Mouse (Mus musculus) myocyte (in vitro differentiated cells): Measurements from ENCODE around the gene Elovl2. TPM values are rescaled to one million over a fixed set of nuclear protein-coding genes. Genes with fewer than 3 reads are reported as not detected.
"Not testable (repeated sequence)": the region's sequence is repeated elsewhere in the genome, so short reads cannot be mapped to it uniquely, and the experiment has no call there.

Source experiments
- H3K27me3 ChIP-seq: one replicate; pipeline ENCODE4 v1.6.1; 2011; ENCODE audit not compliant: control insufficient read depth, insufficient read depth, insufficient read length
- H3K36me3 ChIP-seq: one replicate; pipeline ENCODE4 v1.6.1; 2011; ENCODE audit not compliant: control insufficient read depth, insufficient read depth
- H3K4me2 ChIP-seq: one replicate; pipeline ENCODE4 v1.6.1; 2011; ENCODE audit warnings: low read depth, control low read depth
- H3K4me3 ChIP-seq: one replicate; pipeline ENCODE4 v1.5.1; 2011; ENCODE audit warnings: mild to moderate bottlenecking, control low read depth, moderate library complexity
- H3K79me2 ChIP-seq: one replicate; pipeline ENCODE4 v1.6.1; 2011; ENCODE audit not compliant: control insufficient read depth, insufficient read depth
- H3ac ChIP-seq: one replicate; pipeline ENCODE4 v1.6.1; 2011; ENCODE audit not compliant: control insufficient read depth, insufficient read length
- CEBPB ChIP-seq: IDR thresholded peaks from 2 replicates; pipeline ENCODE4 v1.6.1; 2011; ENCODE audit warnings: mild to moderate bottlenecking, moderate library complexity; ENCODE audit not compliant: poor library complexity, insufficient read depth, severe bottlenecking
- E2F4 ChIP-seq: IDR thresholded peaks from one replicate; pipeline ENCODE4 v1.6.1; 2011; ENCODE audit warnings: mild to moderate bottlenecking, control low read depth, moderate library complexity; ENCODE audit not compliant: insufficient read depth
- MAX ChIP-seq: IDR thresholded peaks from one replicate; pipeline ENCODE4 v1.6.1; 2011; ENCODE audit warnings: low read depth, mild to moderate bottlenecking, control low read depth
- MYOD1 ChIP-seq, 3 experiments: IDR thresholded peaks; one replicate each; pipeline ENCODE4 v1.6.1; 2011; ENCODE audit warnings: control low read depth in 2 of 3, low read depth in 2 of 3, mild to moderate bottlenecking in 2 of 3, moderate library complexity in 1 of 3; ENCODE audit not compliant: insufficient read length in 2 of 3, control insufficient read depth in 1 of 3
- MYOG ChIP-seq, 3 experiments: IDR thresholded peaks; one replicate each; pipeline ENCODE4 v1.6.1; 2011; ENCODE audit warnings: control low read depth in 2 of 3, low read depth in 2 of 3, mild to moderate bottlenecking in 2 of 3; ENCODE audit not compliant: insufficient read length in 2 of 3, control insufficient read depth in 1 of 3, insufficient read depth in 1 of 3
- POLR2A ChIP-seq: IDR thresholded peaks from one replicate; pipeline ENCODE4 v1.6.1; 2011; ENCODE audit warnings: low read depth, mild to moderate bottlenecking, control low read depth, moderate library complexity; ENCODE audit not compliant: insufficient read length
- POLR2AphosphoS2 ChIP-seq: IDR thresholded peaks from one replicate; pipeline ENCODE4 v1.6.1; 2011; ENCODE audit warnings: low read depth, control low read depth; ENCODE audit not compliant: insufficient read length
- REST ChIP-seq: IDR thresholded peaks from one replicate; pipeline ENCODE4 v1.6.1; 2011; ENCODE audit warnings: mild to moderate bottlenecking, control low read depth, moderate library complexity; ENCODE audit not compliant: insufficient read depth, insufficient read length
- SRF ChIP-seq: IDR thresholded peaks from one replicate; pipeline ENCODE4 v1.6.1; 2011; ENCODE audit warnings: low read depth; ENCODE audit not compliant: control insufficient read depth, insufficient read length
- TCF12 ChIP-seq: IDR thresholded peaks from one replicate; pipeline ENCODE4 v1.6.1; 2011; ENCODE audit warnings: mild to moderate bottlenecking, control low read depth; ENCODE audit not compliant: poor library complexity, insufficient read depth, severe bottlenecking
- TCF3 ChIP-seq: IDR thresholded peaks from one replicate; pipeline ENCODE4 v1.6.1; 2011; ENCODE audit warnings: low read depth, control low read depth; ENCODE audit not compliant: insufficient read length
- USF1 ChIP-seq: IDR thresholded peaks from one replicate; pipeline ENCODE4 v1.6.1; 2011; ENCODE audit warnings: low read depth, mild to moderate bottlenecking, control low read depth, moderate library complexity
- polyA plus RNA-seq: library from polyadenylated mRNA; unstranded; fragments of >200 nt; fragmentation: generic; extraction: Trizol; gene quantifications from one replicate; pipeline ENCODE4 v1.2.1, GENCODE M21; 2012; ENCODE audit warnings: missing spikeins

The Elovl2 gene
- polyA plus RNA-seq, 1 experiment: not detected

DNA sequence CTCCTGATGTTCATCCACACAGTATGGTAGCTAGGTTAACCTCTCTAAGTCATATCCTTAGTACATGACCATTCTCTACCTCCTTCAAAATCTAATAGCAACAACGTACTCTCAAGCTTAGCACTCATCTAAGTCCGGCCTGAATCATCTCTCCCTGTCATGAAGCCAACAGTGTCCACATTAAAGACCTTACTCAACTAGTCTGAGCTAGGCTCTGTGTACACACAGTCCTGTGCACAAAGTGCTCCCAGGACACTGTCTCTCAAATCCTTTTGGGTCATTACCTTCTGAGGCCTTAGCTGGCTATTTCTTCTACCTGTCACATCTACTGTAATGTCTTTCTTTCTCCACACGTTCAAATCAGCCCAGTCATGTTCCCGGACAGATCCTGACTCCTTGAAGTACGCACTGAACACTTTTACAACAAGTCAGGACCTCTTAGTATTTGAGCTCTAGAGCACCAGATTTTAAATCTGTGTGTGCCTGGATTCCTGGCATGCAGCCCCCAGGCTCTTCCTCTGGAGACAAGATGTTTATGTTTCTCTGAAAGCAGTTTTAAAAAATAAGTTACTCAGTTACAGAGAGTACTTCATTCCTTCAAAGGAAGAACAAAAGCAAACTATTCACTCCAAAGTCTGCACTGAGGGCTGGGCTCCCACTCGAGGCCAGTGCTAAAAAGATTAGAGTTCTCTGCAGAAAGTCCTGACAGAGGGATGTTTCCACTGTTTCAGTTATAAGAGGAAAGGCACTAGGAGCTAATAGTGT, 7.5 kb downstream of the Elovl2 start:
- H3K36me3 ChIP-seq: no peaks in the 10 kb centered on the region
- H3ac ChIP-seq: no peak overlapping the region
- no peak overlapping the region for H3K4me3 ChIP-seq
- no peak overlapping the region for H3K4me2 ChIP-seq
- H3K79me2 ChIP-seq: no peaks in the 10 kb centered on the region
- peaks cover 63% of the 10 kb centered on the region for H3K27me3 ChIP-seq
- TF ChIP-seq POLR2AphosphoS2 (no peak), MAX (no peak), REST (no peak), CEBPB (no peak), E2F4 (no peak), MYOD1 (IDR thresholded peaks at IDR 0.05; ENCODE audit: control insufficient read depth in 1 of 3, insufficient read length in 2 of 3, low read depth in 2 of 3) (no peak), USF1 (no peak), POLR2A (no peak)

DNA sequence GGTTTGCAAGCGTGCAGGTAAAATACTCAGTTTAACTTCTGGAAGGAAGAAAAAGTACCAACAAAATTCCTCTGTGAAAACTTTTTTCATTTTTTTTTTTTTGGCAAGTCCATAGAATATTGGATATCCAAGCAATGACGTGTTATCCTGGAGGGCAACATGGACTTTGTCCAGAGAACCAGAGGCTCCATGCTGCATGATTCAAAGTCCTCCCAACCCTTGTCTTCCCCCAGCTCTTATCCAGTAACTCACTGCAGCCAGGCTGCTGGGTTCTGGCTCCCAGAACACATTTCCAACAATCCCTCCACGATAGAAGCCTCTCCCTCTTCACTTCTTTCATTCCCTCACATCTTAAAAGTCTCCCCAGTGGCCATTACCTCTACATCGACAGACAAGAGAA, 8.9 kb downstream of the Elovl2 start:
- TF ChIP-seq TCF3 (no peak), CEBPB (no peak), USF1 (no peak), MYOG (IDR thresholded peaks at IDR 0.05; ENCODE audit: control insufficient read depth in 1 of 3, insufficient read depth in 1 of 3, insufficient read length in 2 of 3, low read depth in 2 of 3) (no peak), MYOD1 (IDR thresholded peaks at IDR 0.05; ENCODE audit: control insufficient read depth in 1 of 3, insufficient read length in 2 of 3, low read depth in 2 of 3) (no peak), REST (no peak), E2F4 (no peak), POLR2A (no peak)
- Histone ChIP-seq H3K4me3 (no peak overlapping the region), H3K4me2 (no peak overlapping the region), H3K27me3 (peaks cover 73% of the 10 kb centered on the region), H3K36me3 (no peaks in the 10 kb centered on the region), H3K79me2 (no peaks in the 10 kb centered on the region), H3ac (no peak overlapping the region)

DNA sequence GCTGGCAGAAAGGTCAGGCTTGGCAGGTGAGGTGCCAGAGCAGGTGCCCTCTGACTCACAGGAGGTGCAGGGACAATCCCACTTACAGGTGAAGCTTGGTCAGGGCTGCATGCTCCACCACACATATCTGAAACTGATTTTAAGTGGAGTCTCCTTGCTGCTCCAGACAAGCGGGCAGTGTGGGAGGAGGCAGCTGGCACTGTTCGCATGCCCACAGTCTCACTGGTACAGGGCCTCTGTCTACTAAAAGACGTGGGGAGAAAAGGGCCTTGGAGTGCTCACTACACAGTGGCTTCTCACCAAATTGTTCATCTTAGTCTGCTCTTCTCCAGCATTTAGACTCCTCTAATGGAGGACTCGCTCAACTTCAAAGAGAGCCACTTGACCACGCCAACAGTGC, 14.0 kb downstream of the Elovl2 start:
- H3K4me3 ChIP-seq: no peak overlapping the region
- TF ChIP-seq TCF3: no peak
- TF ChIP-seq SRF: no peak
- TF ChIP-seq E2F4: no peak
- no peak for TF ChIP-seq MYOG (IDR thresholded peaks at IDR 0.05; ENCODE audit: control insufficient read depth in 1 of 3, insufficient read depth in 1 of 3, insufficient read length in 2 of 3, low read depth in 2 of 3)
- no peak for TF ChIP-seq TCF12
- no peak for TF ChIP-seq MYOD1 (IDR thresholded peaks at IDR 0.05; ENCODE audit: control insufficient read depth in 1 of 3, insufficient read length in 2 of 3, low read depth in 2 of 3)
- TF ChIP-seq USF1: no peak
- no peak for TF ChIP-seq MAX
- no peak for TF ChIP-seq REST
- no peak for TF ChIP-seq POLR2AphosphoS2
- no peak for TF ChIP-seq POLR2A
- no peak for TF ChIP-seq CEBPB
- peaks cover 73% of the 10 kb centered on the region for H3K27me3 ChIP-seq
- H3ac ChIP-seq: no peak overlapping the region
- H3K79me2 ChIP-seq: no peaks in the 10 kb centered on the region
- H3K36me3 ChIP-seq: no peaks in the 10 kb centered on the region
- H3K4me2 ChIP-seq: no peak overlapping the region

DNA sequence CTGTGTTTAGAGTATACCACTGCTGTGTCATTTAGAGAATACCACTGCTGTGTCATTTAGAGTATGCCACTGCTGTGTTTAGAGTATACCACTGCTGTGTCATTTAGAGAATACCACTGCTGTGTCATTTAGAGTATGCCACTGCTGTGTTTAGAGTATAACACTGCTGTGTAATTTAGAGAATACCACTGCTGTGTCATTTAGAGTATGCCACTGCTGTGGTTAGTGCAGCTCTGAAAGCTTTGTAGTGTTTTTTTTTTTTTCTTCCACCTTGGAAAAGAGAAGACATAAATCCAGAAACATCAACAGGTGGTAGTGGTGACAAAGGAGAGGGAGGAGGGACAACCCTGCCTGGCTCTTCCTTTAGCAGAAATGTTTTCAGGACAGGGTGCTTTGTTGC, 14.6 kb downstream of the Elovl2 start:
- not testable (repeated sequence) for H3K4me3 ChIP-seq, H3K36me3 ChIP-seq, H3K4me2 ChIP-seq, H3K79me2 ChIP-seq, H3ac ChIP-seq
- H3K27me3 ChIP-seq: peaks cover 76% of the 10 kb centered on the region

DNA sequence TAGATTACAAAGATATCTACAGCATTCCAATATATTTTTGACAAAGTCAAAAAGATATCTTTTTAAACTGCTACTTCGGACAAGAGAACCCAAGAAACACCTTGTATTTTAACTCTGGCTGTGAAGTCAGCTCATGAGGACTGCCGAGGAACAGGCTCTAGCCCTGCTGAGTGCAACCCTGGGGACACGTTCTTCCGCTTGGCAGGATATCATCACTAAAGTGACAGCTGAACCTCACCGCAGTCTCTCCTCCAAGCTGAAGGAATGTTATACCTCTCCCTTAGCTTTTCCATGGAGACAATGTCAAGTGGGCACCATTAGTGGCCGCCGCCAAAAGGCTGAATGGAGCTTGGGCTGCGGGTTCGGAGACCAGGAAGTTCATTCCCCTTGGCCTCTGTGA, 16.5 kb downstream of the Elovl2 start:
- no peak overlapping the region for H3K4me3 ChIP-seq
- H3K4me2 ChIP-seq: no peak overlapping the region
- H3K36me3 ChIP-seq: no peaks in the 10 kb centered on the region
- no peaks in the 10 kb centered on the region for H3K79me2 ChIP-seq
- TF ChIP-seq POLR2A (no peak), TCF12 (no peak), REST (no peak), CEBPB (no peak), E2F4 (no peak), TCF3 (no peak), MYOD1 (IDR thresholded peaks at IDR 0.05; ENCODE audit: control insufficient read depth in 1 of 3, insufficient read length in 2 of 3, low read depth in 2 of 3) (no peak), MAX (no peak), SRF (no peak), MYOG (IDR thresholded peaks at IDR 0.05; ENCODE audit: control insufficient read depth in 1 of 3, insufficient read depth in 1 of 3, insufficient read length in 2 of 3, low read depth in 2 of 3) (no peak), POLR2AphosphoS2 (no peak)
- peaks cover 74% of the 10 kb centered on the region for H3K27me3 ChIP-seq
- H3ac ChIP-seq: no peak overlapping the region
